Mouse (Mus musculus) liver, adult 2 months (tissue): ENCODE results near the gene Ndufs3.

Experiments used
- CTCF ChIP-seq: fragments of 200-500 bp; IDR thresholded peaks from 2 replicates; pipeline ENCODE4 v1.5.1; 2011; ENCODE audit warnings: low read depth, low read length, control low read depth
- POLR2A ChIP-seq: fragments of 200-500 bp; IDR thresholded peaks from 2 replicates; pipeline ENCODE4 v1.6.1; 2011; ENCODE audit warnings: low read length, control low read depth; ENCODE audit not compliant: insufficient read depth; ENCODE audit errors: extremely low read depth

DNA sequence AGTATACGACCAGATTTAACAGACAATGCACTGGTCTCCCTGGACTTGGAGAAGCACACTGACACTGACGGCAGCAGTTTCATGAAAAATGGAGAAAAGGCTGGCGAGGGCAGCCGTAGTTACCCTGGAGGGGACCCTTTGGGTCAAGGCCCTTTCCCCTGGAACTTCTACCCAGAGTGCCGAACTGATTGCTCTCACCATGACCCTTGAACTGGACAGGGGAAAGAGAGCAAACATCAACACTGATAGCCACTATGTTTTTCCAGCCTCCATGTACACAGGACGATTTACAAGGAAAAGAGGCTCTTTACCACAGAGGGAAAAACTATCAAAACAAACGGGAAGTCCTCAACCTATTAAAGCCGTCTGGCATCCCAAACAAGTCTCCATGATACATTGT is 27.2 kb upstream of the Ndufs3 start:
- TF ChIP-seq CTCF (no peak), POLR2A (0 out of 2 replicates have a peak, but pooled peaks have one; percentile 5)
